Mouse (Mus musculus): ENCODE measurements around the gene Cinp. TPM values are rescaled to one million over a fixed set of nuclear protein-coding genes. Genes with fewer than 3 reads are reported as not detected.
A peak's percentile ranks its signal among the peaks of the same experiment; 100 is the strongest.

The Cinp gene
- polyA plus RNA-seq, 2 experiments = 74.8 to 77.6 TPM

GRCm38 (mm10) chr12:110845131-110845880 is 43.6 kb downstream of the Cinp start:
- Histone ChIP-seq H3K4me3 (replicated peaks; ENCODE audit: low read length) (peak overlapping the region; percentile 39), H3K27me3 (ENCODE audit: control insufficient read depth, insufficient read depth, low read length) (peaks cover 5% of the 10 kb centered on the region; the same call in 1 of the 2 replicates), H3K9me3 (ENCODE audit: control insufficient read depth, low read length) (no peaks in the 10 kb centered on the region), H3K27ac (replicated peaks; ENCODE audit: low read depth, low read length) (no peak overlapping the region), H3K36me3 (ENCODE audit: control insufficient read depth, insufficient read depth, low read length) (no peaks in the 10 kb centered on the region), H3K4me2 (replicated peaks; ENCODE audit: low read depth, low read length, severe bottlenecking) (peak overlapping the region; percentile 58), H3K4me1 (ENCODE audit: control insufficient read depth, insufficient read depth, low read length) (peaks cover 8% of the 10 kb centered on the region; the same call in 1 of the 2 replicates), H3K9ac (ENCODE audit: low read depth, low read length, severe bottlenecking) (peak overlapping the region; percentile 25)
- no peak for TF ChIP-seq POLR2A (IDR thresholded peaks at IDR 0.05; ENCODE audit: borderline replicate concordance, extremely low read depth, insufficient read depth, insufficient read length)
- 1% methylated on average over 36 of the region's 36 CpGs for WGBS
- ATAC-seq (ENCODE audit: low FRiP score, low read depth) = peak; percentile 77
- DNase-seq (ENCODE audit: low spot score) = peak; percentile 94

DNA sequence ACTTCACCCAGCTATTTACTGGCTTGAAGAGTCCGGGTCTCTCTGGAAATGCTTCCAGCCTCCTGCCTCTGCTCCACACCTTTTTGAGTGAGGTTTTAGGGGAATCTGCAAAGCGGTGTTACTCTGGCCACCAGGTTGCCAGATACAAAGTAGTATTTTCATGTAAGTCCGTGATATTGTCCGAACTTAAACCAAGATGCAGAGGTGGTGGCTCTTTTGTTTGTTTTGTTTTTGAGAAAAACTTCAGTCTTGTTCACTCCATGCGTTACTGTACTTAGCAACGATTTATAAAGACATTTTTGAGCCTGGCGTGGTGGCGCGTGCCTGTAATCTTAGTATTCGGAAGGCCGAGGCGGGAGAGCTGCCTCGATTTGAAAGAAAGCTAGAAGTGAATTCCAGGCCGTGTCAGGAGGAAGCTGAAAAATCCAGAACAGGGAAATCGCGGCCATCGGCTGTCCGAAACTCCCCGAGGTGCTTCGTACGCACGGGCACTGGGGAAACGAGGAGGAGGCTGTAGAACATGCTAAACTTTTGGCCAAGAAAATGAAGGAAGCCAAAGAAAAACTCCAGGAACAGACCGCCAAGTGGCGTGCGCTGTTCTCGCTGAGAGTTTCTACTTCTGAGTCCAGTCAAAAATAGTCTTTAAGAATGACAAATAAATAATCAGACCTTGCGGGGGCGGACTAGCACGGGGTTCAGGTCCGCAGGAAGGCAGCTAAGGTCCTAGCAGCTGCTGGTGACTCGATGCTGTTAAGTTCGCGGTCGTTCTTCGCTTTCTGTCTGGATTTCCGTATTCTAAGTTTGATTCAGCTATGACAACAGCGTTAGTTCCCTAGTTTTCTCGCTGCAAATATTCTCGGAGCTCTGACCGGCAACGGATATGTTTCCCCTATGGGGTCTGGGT is 44.5 kb downstream of the Cinp start:
- WGBS = 3% methylated on average over 42 of the region's 42 CpGs
- no peaks in the 10 kb centered on the region for H3K9me3 ChIP-seq (ENCODE audit: control insufficient read depth, low read length)
- H3K27me3 ChIP-seq (ENCODE audit: control insufficient read depth, insufficient read depth, low read length) = peaks cover 5% of the 10 kb centered on the region; the same call in 1 of the 2 replicates
- H3K4me2 ChIP-seq (replicated peaks; ENCODE audit: low read depth, low read length, severe bottlenecking) = peak overlapping the region; percentile 58
- TF ChIP-seq POLR2A (IDR thresholded peaks at IDR 0.05; ENCODE audit: borderline replicate concordance, extremely low read depth, insufficient read depth, insufficient read length) = no peak
- H3K9ac ChIP-seq (ENCODE audit: low read depth, low read length, severe bottlenecking) = peak overlapping the region; percentile 25
- peak overlapping the region; percentile 39 for H3K4me3 ChIP-seq (replicated peaks; ENCODE audit: low read length)
- H3K27ac ChIP-seq (replicated peaks; ENCODE audit: low read depth, low read length) = no peak overlapping the region
- no peaks in the 10 kb centered on the region for H3K36me3 ChIP-seq (ENCODE audit: control insufficient read depth, insufficient read depth, low read length)
- H3K4me1 ChIP-seq (ENCODE audit: control insufficient read depth, insufficient read depth, low read length) = peaks cover 8% of the 10 kb centered on the region; the same call in 1 of the 2 replicates
- no peak for DNase-seq (ENCODE audit: low spot score)
- ATAC-seq (ENCODE audit: low FRiP score, low read depth) = no peak

- DNase-seq (ENCODE audit: low spot score) (peak; percentile 75), ATAC-seq (ENCODE audit: low FRiP score, low read depth) (peak; percentile 29; the same call in 1 of the 2 replicates)
- Histone ChIP-seq H3K4me1 (ENCODE audit: control insufficient read depth, insufficient read depth, low read length) (peaks cover 8% of the 10 kb centered on the region; the same call in 1 of the 2 replicates), H3K27me3 (ENCODE audit: control insufficient read depth, insufficient read depth, low read length) (peaks cover 5% of the 10 kb centered on the region; the same call in 1 of the 2 replicates), H3K27ac (replicated peaks; ENCODE audit: low read depth, low read length) (no peak overlapping the region), H3K9ac (ENCODE audit: low read depth, low read length, severe bottlenecking) (no peak overlapping the region), H3K4me2 (replicated peaks; ENCODE audit: low read depth, low read length, severe bottlenecking) (peak overlapping the region; percentile 58), H3K9me3 (ENCODE audit: control insufficient read depth, low read length) (no peaks in the 10 kb centered on the region), H3K36me3 (ENCODE audit: control insufficient read depth, insufficient read depth, low read length) (no peaks in the 10 kb centered on the region), H3K4me3 (replicated peaks; ENCODE audit: low read length) (peak overlapping the region; percentile 39)
- 21% methylated on average over 32 of the region's 32 CpGs for WGBS
- no peak for TF ChIP-seq POLR2A (IDR thresholded peaks at IDR 0.05; ENCODE audit: borderline replicate concordance, extremely low read depth, insufficient read depth, insufficient read length)
Measured at GRCm38 (mm10) chr12:110843194-110844048, 45.5 kb downstream of the Cinp start.

DNA sequence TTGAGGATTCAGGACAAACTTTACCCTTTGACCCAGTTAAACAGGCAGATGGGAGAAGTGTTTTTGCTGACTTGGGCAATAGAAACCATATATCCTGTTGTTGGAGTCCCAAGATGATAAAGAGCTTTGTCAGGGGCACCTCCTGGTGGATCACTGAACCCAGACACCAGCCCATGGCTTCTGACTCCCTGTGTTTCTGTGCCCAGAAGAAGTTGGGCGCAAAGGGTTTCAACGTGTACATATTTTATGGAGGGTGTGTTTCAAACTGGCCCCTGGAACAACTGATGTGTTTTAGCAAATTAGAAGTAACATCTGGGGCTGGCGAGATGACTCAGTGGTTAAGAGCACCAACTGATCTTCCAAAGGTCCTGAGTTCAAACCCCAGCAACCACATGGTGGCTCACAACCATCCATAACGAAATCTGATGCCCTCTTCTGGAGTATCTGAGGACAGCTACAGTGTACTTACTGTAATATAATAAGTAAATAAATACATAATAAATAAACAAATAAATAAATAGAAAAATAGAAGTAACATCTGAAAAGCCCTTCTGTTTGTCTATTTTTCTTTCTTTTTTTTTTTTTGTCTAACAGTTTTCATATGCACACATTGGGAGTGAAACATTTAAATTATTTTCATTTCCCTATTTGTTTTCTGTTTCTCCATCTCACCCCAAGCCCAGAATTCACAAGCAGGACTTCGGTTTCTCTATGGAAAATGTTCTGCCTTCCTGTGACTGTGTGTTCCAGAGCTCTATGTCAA is 47.0 kb downstream of the Cinp start:
- no peak overlapping the region for H3K27ac ChIP-seq (replicated peaks; ENCODE audit: low read depth, low read length)
- no peak overlapping the region for H3K4me3 ChIP-seq (replicated peaks; ENCODE audit: low read length)
- TF ChIP-seq POLR2A (IDR thresholded peaks at IDR 0.05; ENCODE audit: borderline replicate concordance, extremely low read depth, insufficient read depth, insufficient read length) = no peak
- ATAC-seq (ENCODE audit: low FRiP score, low read depth) (no peak), DNase-seq (ENCODE audit: low spot score) (no peak)
- H3K27me3 ChIP-seq (ENCODE audit: control insufficient read depth, insufficient read depth, low read length) = peaks cover 4% of the 10 kb centered on the region; the same call in 1 of the 2 replicates
- no peaks in the 10 kb centered on the region for H3K9me3 ChIP-seq (ENCODE audit: control insufficient read depth, low read length)
- 69% methylated on average over 5 of the region's 5 CpGs for WGBS
- peaks cover 13% of the 10 kb centered on the region for H3K4me1 ChIP-seq (ENCODE audit: control insufficient read depth, insufficient read depth, low read length)
- no peak overlapping the region for H3K4me2 ChIP-seq (replicated peaks; ENCODE audit: low read depth, low read length, severe bottlenecking)
- no peak overlapping the region for H3K9ac ChIP-seq (ENCODE audit: low read depth, low read length, severe bottlenecking)
- H3K36me3 ChIP-seq (ENCODE audit: control insufficient read depth, insufficient read depth, low read length) = no peaks in the 10 kb centered on the region

Measured in limb, embryonic 14.5 days (tissue).